Mouse (Mus musculus) ES-E14 (cell line): ENCODE measurements at regions not wholly inside any gene's neighbourhood (a gene's known extent, or its start where the extent isn't known, plus 50 kb on each side); places are given as distances from the start of the nearest gene placed in this dataset.

Experiments
- DNase-seq: peaks from one replicate; pipeline ENCODE4 v3.0.0-alpha.2; 2013; ENCODE audit warnings: low read depth, low spot score
- H3K27ac ChIP-seq: 2 replicates; pipeline ENCODE4 v1.5.1; 2012; ENCODE audit warnings: low read depth, mild to moderate bottlenecking, low read length, moderate library complexity, mixed read lengths; ENCODE audit not compliant: poor library complexity, insufficient read depth, severe bottlenecking
- H3K36me3 ChIP-seq: 2 replicates; pipeline ENCODE4 v1.6.1; 2012; ENCODE audit warnings: mild to moderate bottlenecking, low read length, moderate library complexity, mixed read lengths; ENCODE audit not compliant: control insufficient read depth, poor library complexity, insufficient read depth, severe bottlenecking
- H3K4me1 ChIP-seq, 2 experiments: fragments of 150-350 bp in 1 of 2; sonication (generic) in 1 of 2; 2 replicates each; pipeline ENCODE4 v1.6.1; 2012; ENCODE audit warnings: low read length in 2 of 2, mild to moderate bottlenecking in 1 of 2, mixed read lengths in 1 of 2; ENCODE audit not compliant: control insufficient read depth in 2 of 2, insufficient read depth in 2 of 2, poor library complexity in 1 of 2
- H3K4me3 ChIP-seq, 2 experiments: fragments of 150-350 bp in 1 of 2; sonication (generic) in 1 of 2; 2 replicates each; pipeline ENCODE4 v1.5.1; 2012; ENCODE audit warnings: low read length in 2 of 2, low read depth in 1 of 2, mild to moderate bottlenecking in 1 of 2, mixed read lengths in 1 of 2; ENCODE audit not compliant: insufficient read depth in 1 of 2, poor library complexity in 1 of 2, severe bottlenecking in 1 of 2
- H3K9ac ChIP-seq: 2 replicates; pipeline ENCODE4 v1.6.1; 2012; ENCODE audit warnings: low read depth, mild to moderate bottlenecking, low read length, mixed read lengths; ENCODE audit not compliant: poor library complexity, insufficient read depth, severe bottlenecking
- H3K9me3 ChIP-seq: fragments of 150-350 bp; sonication (generic); 2 replicates; pipeline ENCODE4 v1.6.1; 2012; ENCODE audit warnings: low read depth, mild to moderate bottlenecking, low read length; ENCODE audit not compliant: control insufficient read depth, insufficient read depth
- CHD2 ChIP-seq: IDR thresholded peaks from 2 replicates; pipeline ENCODE4 v1.6.1; 2014; ENCODE audit warnings: mild to moderate bottlenecking, low read depth, low read length, inconsistent platforms
- HCFC1 ChIP-seq: IDR thresholded peaks from 2 replicates; pipeline ENCODE4 v1.6.1; 2012; ENCODE audit warnings: low read length, inconsistent platforms, borderline replicate concordance; ENCODE audit not compliant: insufficient read depth
- MAFK ChIP-seq: IDR thresholded peaks from 2 replicates; pipeline ENCODE4 v1.6.1; 2014; ENCODE audit warnings: mild to moderate bottlenecking, low read depth, low read length, inconsistent platforms; ENCODE audit not compliant: insufficient read depth
- ZC3H11A ChIP-seq: IDR thresholded peaks from 2 replicates; pipeline ENCODE4 v1.6.1; 2012; ENCODE audit warnings: low read depth, mild to moderate bottlenecking, inconsistent platforms, low read length, borderline replicate concordance
- ZNF384 ChIP-seq: IDR thresholded peaks from 2 replicates; pipeline ENCODE4 v1.6.1; 2012; ENCODE audit warnings: low read depth, low read length, inconsistent platforms
- in situ Hi-C, 2 experiments: fragments of 600-800 bp; cut with MboI; formaldehyde crosslinking; loops; one replicate each; pipeline ENCODE4 v1.15.1; 2025; ENCODE audit warnings: low sequenced_read_pairs in 2 of 2, inconsistent platforms in 1 of 2; ENCODE audit not compliant: unreplicated experiment in 2 of 2

- no peak overlapping the region for H3K4me3 ChIP-seq
- in situ Hi-C loops: no loop called here
- no peak for DNase-seq
- H3K36me3 ChIP-seq: no peaks in the 10 kb centered on the region
- H3K9me3 ChIP-seq: no peaks in the 10 kb centered on the region
- TF ChIP-seq ZC3H11A (no peak), ZNF384 (no peak), CHD2 (no peak), HCFC1 (no peak), MAFK (no peak)
- no peak overlapping the region for H3K9ac ChIP-seq
- no peaks in the 10 kb centered on the region for H3K4me1 ChIP-seq
- no peak overlapping the region for H3K27ac ChIP-seq
These were observed 142.4 kb upstream of the Phactr1 start for GRCm38 (mm10) chr13:42538046-42538445.

GRCm38 (mm10) chr13:42544536-42545094, 135.8 kb upstream of the Phactr1 start:
- in situ Hi-C loops: no loop called here
- H3K9ac ChIP-seq: no peak overlapping the region
- no peak overlapping the region for H3K4me3 ChIP-seq
- H3K4me1 ChIP-seq: no peaks in the 10 kb centered on the region
- H3K36me3 ChIP-seq: no peaks in the 10 kb centered on the region
- no peak overlapping the region for H3K27ac ChIP-seq
- no peak for DNase-seq
- H3K9me3 ChIP-seq: no peaks in the 10 kb centered on the region
- TF ChIP-seq HCFC1: no peak
- no peak for TF ChIP-seq MAFK
- no peak for TF ChIP-seq ZC3H11A
- TF ChIP-seq CHD2: no peak
- TF ChIP-seq ZNF384: no peak

- no peaks in the 10 kb centered on the region for H3K9me3 ChIP-seq
- H3K27ac ChIP-seq: no peak overlapping the region
- TF ChIP-seq CHD2: no peak
- no peak for TF ChIP-seq ZC3H11A
- H3K4me1 ChIP-seq: no peaks in the 10 kb centered on the region
- no peak for DNase-seq
- no peaks in the 10 kb centered on the region for H3K36me3 ChIP-seq
- in situ Hi-C loops: no loop called here
- H3K4me3 ChIP-seq: no peak overlapping the region
- no peak overlapping the region for H3K9ac ChIP-seq
These were observed 134.0 kb upstream of the Phactr1 start for GRCm38 (mm10) chr13:42546389-42546788.

- no peak overlapping the region for H3K4me3 ChIP-seq
- H3K9ac ChIP-seq: no peak overlapping the region
- in situ Hi-C loops: no loop called here
- H3K36me3 ChIP-seq: no peaks in the 10 kb centered on the region
- no peak for TF ChIP-seq HCFC1
- no peak for TF ChIP-seq MAFK
- no peak for TF ChIP-seq ZNF384
- no peak for TF ChIP-seq CHD2
- TF ChIP-seq ZC3H11A: no peak
- H3K27ac ChIP-seq: no peak overlapping the region
- no peaks in the 10 kb centered on the region for H3K4me1 ChIP-seq
- no peak for DNase-seq
- H3K9me3 ChIP-seq: no peaks in the 10 kb centered on the region
These were observed 133.6 kb upstream of the Phactr1 start for GRCm38 (mm10) chr13:42546851-42547250.

- Histone ChIP-seq H3K36me3 (no peaks in the 10 kb centered on the region), H3K27ac (no peak overlapping the region), H3K4me1 (no peaks in the 10 kb centered on the region), H3K9me3 (no peaks in the 10 kb centered on the region), H3K9ac (no peak overlapping the region), H3K4me3 (no peak overlapping the region)
- no peak for DNase-seq
- no peak for TF ChIP-seq CHD2
- no peak for TF ChIP-seq ZC3H11A
- TF ChIP-seq HCFC1: no peak
- peak; percentile 71 for TF ChIP-seq ZNF384
- TF ChIP-seq MAFK: no peak
- in situ Hi-C loops: no loop called here
These were observed 131.3 kb upstream of the Phactr1 start for GRCm38 (mm10) chr13:42549021-42549559.
